Mouse (Mus musculus) kidney, postnatal 10 days (tissue): Measurements from ENCODE around the gene Cnot1.
A peak's percentile ranks its signal among the peaks of the same experiment; 100 is the strongest.

Source experiments
- DNase-seq: peaks from one replicate; pipeline ENCODE4 v3.0.0; 2021; ENCODE audit warnings: mixed read lengths

The Cnot1 gene

GRCm38 (mm10) chr8:95716546-95717335 is 90.5 kb downstream of the Cnot1 start:
- DNase-seq, result no peak

- DNase-seq, result peak; percentile 92
Measured at GRCm38 (mm10) chr8:95715676-95716531, 91.4 kb downstream of the Cnot1 start, which contains the start of gene Setd6. Gene Setd6, plus strand, starts transcription at chr8:95715881.

- no peak for DNase-seq
Measured at GRCm38 (mm10) chr8:95714837-95715413, 92.3 kb downstream of the Cnot1 start.

- DNase-seq, result no peak
Measured at GRCm38 (mm10) chr8:95714367-95714766, 92.9 kb downstream of the Cnot1 start.

GRCm38 (mm10) chr8:95713100-95714010 is 93.9 kb downstream of the Cnot1 start:
- DNase-seq, result peak; percentile 78

GRCm38 (mm10) chr8:95712395-95712794 is 94.9 kb downstream of the Cnot1 start:
- DNase-seq, result no peak

- no peak for DNase-seq
Measured at GRCm38 (mm10) chr8:95711029-95711428, 96.2 kb downstream of the Cnot1 start.

- no peak for DNase-seq
Measured at GRCm38 (mm10) chr8:95709579-95709978, 97.7 kb downstream of the Cnot1 start.

- DNase-seq, result no peak
Measured at GRCm38 (mm10) chr8:95704538-95704937, 102.7 kb downstream of the Cnot1 start.

GRCm38 (mm10) chr8:95703461-95704260 is 103.6 kb downstream of the Cnot1 start:
- peak; percentile 61 for DNase-seq

GRCm38 (mm10) chr8:95702480-95703446 is 104.5 kb downstream of the Cnot1 start:
- DNase-seq, result peak; percentile 89

- DNase-seq, result no peak
Measured at GRCm38 (mm10) chr8:95701809-95702208, 105.5 kb downstream of the Cnot1 start.

GRCm38 (mm10) chr8:95700282-95700681 is 107.0 kb downstream of the Cnot1 start:
- DNase-seq, result no peak

GRCm38 (mm10) chr8:95698179-95698578 is 109.1 kb downstream of the Cnot1 start:
- no peak for DNase-seq

- DNase-seq, result peak; percentile 91
Measured at GRCm38 (mm10) chr8:95697128-95697527, 110.1 kb downstream of the Cnot1 start.

GRCm38 (mm10) chr8:95696661-95697060 is 110.6 kb downstream of the Cnot1 start:
- DNase-seq, result no peak

- DNase-seq, result no peak
Measured at GRCm38 (mm10) chr8:95694631-95695030, 112.6 kb downstream of the Cnot1 start.

- no peak for DNase-seq
Measured at GRCm38 (mm10) chr8:95690929-95691541, 116.2 kb downstream of the Cnot1 start.

GRCm38 (mm10) chr8:95688073-95688672 is 119.1 kb downstream of the Cnot1 start:
- no peak for DNase-seq
